Mouse (Mus musculus) cortical plate, adult 2 months (tissue): ENCODE results near the gene Catsperz.

ENCODE experiments used
- CTCF ChIP-seq: fragments of 200-500 bp; IDR thresholded peaks from 2 replicates; pipeline ENCODE4 v1.5.1; 2011; ENCODE audit warnings: mild to moderate bottlenecking, control low read depth, low read length; ENCODE audit not compliant: insufficient read depth; ENCODE audit errors: extremely low read depth
- POLR2A ChIP-seq: fragments of 200-500 bp; IDR thresholded peaks from 2 replicates; pipeline ENCODE4 v1.6.1; 2011; ENCODE audit warnings: mild to moderate bottlenecking, low read length, control low read depth; ENCODE audit not compliant: insufficient read depth; ENCODE audit errors: extremely low read depth

GRCm38 (mm10) chr19:6940396-6941351 is 15.5 kb upstream of the Catsperz start:
- 0 out of 2 replicates have a peak, but pooled peaks have one; percentile 5 for TF ChIP-seq POLR2A
- TF ChIP-seq CTCF = no peak
